13 mouse cellular contexts compared by ENCODE assay signal in genomic region chr4:59387387-59388210, GRCm38 (mm10). TPM values are rescaled to one million over a fixed set of nuclear protein-coding genes. Genes with fewer than 3 reads are reported as not detected.
DNase-seq lines count a peak whose midpoint lies in the region; ATAC-seq and TF ChIP-seq lines count a peak whose summit lies in the region.
"Had no signal": no experiment of that assay in that cellular context is flagged by ENCODE, and none has a peak within 500 bp of the region (broad histone marks: within the 10 kb centered on the region; RNA-seq: fewer than 3 reads in every experiment).

No protein-coding gene starts in this region.

- H3K4me1 ChIP-seq in lung, embryonic 14.5 days (ENCODE audit: insufficient read depth) = peaks cover 9% of the 10 kb centered on the region
- peaks cover 13% of the 10 kb centered on the region for H3K4me1 ChIP-seq in intestine, embryonic 15.5 days (replicated peaks)
- no peaks in the 10 kb centered on the region; the same call in 1 of the 2 replicates for H3K4me1 ChIP-seq in kidney, postnatal 0 days (replicated peaks; ENCODE audit: insufficient read depth, low read length)
- peaks cover 9% of the 10 kb centered on the region for H3K4me1 ChIP-seq in olfactory bulb, adult 2 months (ENCODE audit: control insufficient read depth, insufficient read depth, low read length)

- H3K4me2 ChIP-seq in lung, embryonic 14.5 days = peak overlapping the region; percentile 44
- peak overlapping the region; percentile 33 for H3K4me2 ChIP-seq in intestine, embryonic 15.5 days (replicated peaks)
- peak overlapping the region; percentile 47 for H3K4me2 ChIP-seq in kidney, postnatal 0 days (ENCODE audit: low read length)

- DNase-seq in lung, embryonic 14.5 days = peak; percentile 38
- no peak for DNase-seq in lung, postnatal 25 days (ENCODE audit: low spot score)
- DNase-seq in kidney, postnatal 0 days (ENCODE audit: low spot score) = no peak
- no peak for DNase-seq in retina, embryonic 14.5 days (ENCODE audit: low spot score)
- no peak for DNase-seq in thymus, postnatal 14 days
- DNase-seq: gastrocnemius, postnatal 10 days; right cerebral cortex, postnatal 25 days; thymus, adult 2 months had no signal

- no peak for TF ChIP-seq CTCF in lung, embryonic 14.5 days (IDR thresholded peaks at IDR 0.05; ENCODE audit: low read depth)
- TF ChIP-seq CTCF in kidney, postnatal 0 days (IDR thresholded peaks at IDR 0.05; ENCODE audit: low read depth) = no peak
- no peak for TF ChIP-seq CTCF in olfactory bulb, adult 2 months (IDR thresholded peaks at IDR 0.05; ENCODE audit: insufficient read depth, low read depth, low read length)

- no peaks in the 10 kb centered on the region for H3K27me3 ChIP-seq in lung, embryonic 14.5 days (ENCODE audit: insufficient read depth, low read length)
- no peaks in the 10 kb centered on the region for H3K27me3 ChIP-seq in intestine, embryonic 15.5 days (replicated peaks)
- H3K27me3 ChIP-seq in kidney, postnatal 0 days (ENCODE audit: insufficient read depth, low read length) = no peaks in the 10 kb centered on the region

- H3K36me3 ChIP-seq in lung, embryonic 14.5 days (ENCODE audit: insufficient read depth) = no peaks in the 10 kb centered on the region
- no peaks in the 10 kb centered on the region for H3K36me3 ChIP-seq in intestine, embryonic 15.5 days
- H3K36me3 ChIP-seq in kidney, postnatal 0 days (ENCODE audit: insufficient read depth, low read length) = no peaks in the 10 kb centered on the region

- H3K9me3 ChIP-seq in lung, embryonic 14.5 days (ENCODE audit: low read depth, low read length) = no peaks in the 10 kb centered on the region
- no peaks in the 10 kb centered on the region for H3K9me3 ChIP-seq in intestine, embryonic 15.5 days
- no peaks in the 10 kb centered on the region for H3K9me3 ChIP-seq in kidney, postnatal 0 days (replicated peaks; ENCODE audit: low read length)

- H3K9ac ChIP-seq in lung, embryonic 14.5 days = no peak overlapping the region
- H3K9ac ChIP-seq in intestine, embryonic 15.5 days = no peak overlapping the region
- no peak overlapping the region for H3K9ac ChIP-seq in kidney, postnatal 0 days (ENCODE audit: low read depth, low read length)

- TF ChIP-seq POLR2A in olfactory bulb, adult 2 months (IDR thresholded peaks at IDR 0.05; ENCODE audit: insufficient read depth, low read depth, low read length) = no peak

- H3K27ac ChIP-seq in lung, embryonic 14.5 days (ENCODE audit: low read depth) = peak overlapping the region; percentile 72
- H3K27ac ChIP-seq in intestine, embryonic 15.5 days = peak overlapping the region; percentile 51
- peak overlapping the region; percentile 78 for H3K27ac ChIP-seq in kidney, postnatal 0 days
- H3K27ac ChIP-seq in olfactory bulb, adult 2 months (ENCODE audit: insufficient read depth, low read depth, low read length) = peak overlapping the region; percentile 68
- H3K27ac ChIP-seq: macrophage had no signal

- peak; percentile 69 for ATAC-seq in lung, embryonic 14.5 days (ENCODE audit: insufficient read depth)
- ATAC-seq in intestine, embryonic 15.5 days = peak; percentile 92
- ATAC-seq in kidney, postnatal 0 days (replicated peaks; ENCODE audit: low FRiP score, low read depth) = peak; percentile 79
- no peak for ATAC-seq in cerebellum, adult (ENCODE audit: insufficient number of reproducible peaks, low FRiP score, low TSS enrichment)

- 37% methylated on average over 13 of the region's 13 CpGs for WGBS in lung, embryonic 14.5 days
- 36% methylated on average over 13 of the region's 13 CpGs for WGBS in intestine, embryonic 15.5 days
- WGBS in kidney, postnatal 0 days = 31% methylated on average over 13 of the region's 13 CpGs
- WGBS in olfactory bulb, adult 2 months = 54% methylated on average over 13 of the region's 13 CpGs

- H3K4me3 ChIP-seq in lung, embryonic 14.5 days (ENCODE audit: low read depth, low read length) = no peak overlapping the region
- H3K4me3 ChIP-seq in intestine, embryonic 15.5 days (replicated peaks) = no peak overlapping the region
- H3K4me3 ChIP-seq in kidney, postnatal 0 days (replicated peaks; ENCODE audit: low read depth, low read length) = no peak overlapping the region
- no peak overlapping the region; the same call in 1 of the 2 replicates for H3K4me3 ChIP-seq in olfactory bulb, adult 2 months (ENCODE audit: insufficient read depth, low read depth, low read length)
- H3K4me3 ChIP-seq: erythroblast, embryonic 14.5 days had no signal

RNA-seq across cellular contexts. Expression of gene Susd1, which starts 50.8 kb away (rescaled TPM):
- 5.1 and 5.6 TPM in 2 replicates for polyA plus RNA-seq in lung, embryonic 14.5 days (2014; fragmentation: Nextera tagmentation; extraction: Ambion mirVana)
- polyA plus RNA-seq in intestine, embryonic 15.5 days (2015; fragmentation: Nextera tagmentation; extraction: Ambion mirVana) = 10.8 and 11.2 TPM in 2 replicates
- polyA plus RNA-seq in kidney, postnatal 0 days (2015; fragmentation: Nextera tagmentation; extraction: Ambion mirVana) = 6.3 and 7.6 TPM in 2 replicates
- 216 TPM in 1 of 2 replicates, not detected in the other for polyA plus RNA-seq in olfactory bulb, adult 2 months (2012; ENCODE audit: insufficient read depth, insufficient read length, low replicate concordance, missing spikeins)
